Mouse (Mus musculus) embryonic facial prominence, embryonic 11.5 days (tissue): ENCODE measurements around the gene Mrpl57. TPM values are rescaled to one million over a fixed set of nuclear protein-coding genes. Genes with fewer than 3 reads are reported as not detected.

Source experiments
- ATAC-seq: fragments of 200-750 bp; cut with Nextera tagmentation; replicated peaks from 2 replicates; pipeline ENCODE4 v1.8.0; 2017; ENCODE audit warnings: low read depth; ENCODE audit not compliant: insufficient number of reproducible peaks, low FRiP score, low TSS enrichment
- DNase-seq: peaks from one replicate; pipeline ENCODE4 v3.0.0-alpha.2; 2015; ENCODE audit warnings: low spot score
- H3K27ac ChIP-seq: fragments of 300-500 bp; sonication (generic); replicated peaks from 2 replicates; pipeline ENCODE4 v1.5.1; 2014; ENCODE audit warnings: mild to moderate bottlenecking, low read depth, low read length, control low read depth
- H3K27me3 ChIP-seq: fragments of 300-500 bp; sonication (generic); 2 replicates; pipeline ENCODE4 v1.6.1; 2014; ENCODE audit warnings: mild to moderate bottlenecking, low read length, moderate library complexity, mixed read lengths; ENCODE audit not compliant: control insufficient read depth, insufficient read depth
- H3K36me3 ChIP-seq: fragments of 300-500 bp; sonication (generic); replicated peaks from 2 replicates; pipeline ENCODE4 v1.6.1; 2014; ENCODE audit warnings: low read depth, mild to moderate bottlenecking, low read length, moderate library complexity, mixed read lengths; ENCODE audit not compliant: control insufficient read depth, insufficient read depth
- H3K4me1 ChIP-seq: fragments of 300-500 bp; sonication (generic); 2 replicates; pipeline ENCODE4 v1.6.1; 2014; ENCODE audit warnings: low read length, mixed read lengths; ENCODE audit not compliant: control insufficient read depth, insufficient read depth
- H3K4me2 ChIP-seq: fragments of 300-500 bp; sonication (generic); 2 replicates; pipeline ENCODE4 v1.6.1; 2014; ENCODE audit warnings: low read depth, mild to moderate bottlenecking, control low read depth, low read length, moderate library complexity
- H3K4me3 ChIP-seq: fragments of 300-500 bp; sonication (generic); 2 replicates; pipeline ENCODE4 v1.5.1; 2014; ENCODE audit warnings: low read depth, low read length, control low read depth
- H3K9ac ChIP-seq: fragments of 300-500 bp; sonication (generic); replicated peaks from 2 replicates; pipeline ENCODE4 v1.6.1; 2014; ENCODE audit warnings: mild to moderate bottlenecking, control low read depth, low read length
- H3K9me3 ChIP-seq: fragments of 300-500 bp; sonication (generic); replicated peaks from 2 replicates; pipeline ENCODE4 v1.6.1; 2016; ENCODE audit warnings: mild to moderate bottlenecking, low read length, inconsistent platforms, mixed read lengths; ENCODE audit not compliant: control insufficient read depth
- WGBS: fragments of 180-500 bp; shearing (Covaris S2); extraction: QIAGEN DNeasy Blood & Tissue Kit; methylation state at CpG from one replicate; pipeline ENCODE4 v1.1.7; 2014; 5-methylcytosine and 5-hydroxymethylcytosine counted together
- polyA plus RNA-seq: library from polyadenylated mRNA; unstranded; fragments of >200 nt; fragmentation: Nextera tagmentation; extraction: Ambion mirVana; gene quantifications from 2 replicates; pipeline ENCODE4 v1.2.1, GENCODE M21; 2014

Mrpl57 gene
- 118 and 126 TPM in 2 replicates for polyA plus RNA-seq

GRCm38 (mm10) chr14:57825788-57826751, at the start of gene Mrpl57, which contains the start of gene Ska3:
Mrpl57 (plus strand) TSS chr14:57826234.
Ska3 (minus strand) TSS chr14:57826185.
- H3K9me3 ChIP-seq: no peaks in the 10 kb centered on the region
- peak within 1 kb of the TSS; percentile 92 for H3K9ac ChIP-seq
- no peaks in the 10 kb centered on the region for H3K27me3 ChIP-seq
- H3K4me2 ChIP-seq: peak within 1 kb of the TSS; percentile 56
- ATAC-seq: peak; percentile 94
- no peaks in the 10 kb centered on the region for H3K4me1 ChIP-seq
- peak; percentile 96 for DNase-seq
- H3K36me3 ChIP-seq: no peaks in the 10 kb centered on the region; the same call in 1 of the 2 replicates
- under 1% methylated on average over 96 of the region's 96 CpGs for WGBS
- peak within 1 kb of the TSS; percentile 85 for H3K4me3 ChIP-seq
- H3K27ac ChIP-seq: peak within 1 kb of the TSS; percentile 86

- H3K4me3 ChIP-seq: no peak overlapping the region
- H3K9me3 ChIP-seq: no peaks in the 10 kb centered on the region
- no peak overlapping the region for H3K9ac ChIP-seq
- no peaks in the 10 kb centered on the region for H3K36me3 ChIP-seq
- H3K27me3 ChIP-seq: no peaks in the 10 kb centered on the region
- H3K4me2 ChIP-seq: no peak overlapping the region
- no peak overlapping the region for H3K27ac ChIP-seq
- no peak for ATAC-seq
- DNase-seq: no peak
- 65% methylated on average over 4 of the region's 4 CpGs for WGBS
- no peaks in the 10 kb centered on the region for H3K4me1 ChIP-seq
Measured at GRCm38 (mm10) chr14:57787406-57787805, 38.6 kb upstream of the Mrpl57 start.

DNA sequence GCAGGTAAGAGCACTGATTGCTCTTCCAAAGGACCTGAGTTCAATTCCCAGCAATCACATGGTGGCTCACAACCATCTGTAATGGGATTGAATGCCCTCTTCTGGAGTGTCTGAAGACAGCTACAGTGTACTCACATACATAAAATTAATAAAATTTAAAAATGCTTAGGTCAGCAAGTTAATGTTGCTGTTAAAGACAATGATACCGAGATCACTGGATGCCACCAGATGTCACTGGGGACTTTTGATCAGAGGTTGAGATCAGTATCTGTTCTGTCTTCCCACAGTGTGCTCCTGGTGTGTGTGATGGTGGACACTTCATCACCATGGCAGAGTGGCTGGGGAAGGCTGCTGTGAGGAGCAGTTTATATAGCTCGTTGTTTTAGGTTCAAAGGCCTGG, 36.7 kb upstream of the Mrpl57 start:
- 72% methylated on average over 2 of the region's 2 CpGs for WGBS

DNA sequence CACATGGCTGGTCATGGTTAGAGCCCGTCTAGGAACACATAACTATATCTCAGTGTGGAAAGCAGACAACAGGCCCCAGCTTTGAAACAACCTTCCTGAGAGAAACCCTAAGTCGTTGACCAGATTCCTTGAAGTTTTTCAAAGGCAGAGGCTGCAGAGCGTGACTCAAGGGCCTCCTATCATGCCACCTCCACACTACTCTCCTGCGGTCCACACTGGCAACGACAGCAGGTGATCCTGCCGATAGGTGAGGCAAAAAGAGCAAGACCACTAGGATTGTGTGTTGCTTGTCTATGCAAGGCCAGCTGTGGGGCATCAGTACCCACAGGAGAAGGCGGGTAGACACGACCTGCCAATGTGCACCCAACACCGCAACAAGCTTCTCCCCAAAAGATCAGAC, 36.3 kb upstream of the Mrpl57 start:
- H3K27me3 ChIP-seq: no peaks in the 10 kb centered on the region
- H3K4me3 ChIP-seq: no peak overlapping the region
- H3K4me2 ChIP-seq: no peak overlapping the region
- H3K9ac ChIP-seq: no peak overlapping the region
- no peaks in the 10 kb centered on the region for H3K36me3 ChIP-seq
- DNase-seq: no peak
- no peak for ATAC-seq
- no peaks in the 10 kb centered on the region for H3K9me3 ChIP-seq
- H3K4me1 ChIP-seq: no peaks in the 10 kb centered on the region
- H3K27ac ChIP-seq: no peak overlapping the region
- WGBS: 90% methylated on average over 9 of the region's 9 CpGs

More for the DNA sequence above, 36.7 kb upstream of the Mrpl57 start:
- H3K27me3 ChIP-seq: no peaks in the 10 kb centered on the region
- no peak overlapping the region for H3K4me3 ChIP-seq
- H3K9me3 ChIP-seq: no peaks in the 10 kb centered on the region
- ATAC-seq (no peak), DNase-seq (no peak)
- H3K4me2 ChIP-seq: no peak overlapping the region
- no peaks in the 10 kb centered on the region for H3K4me1 ChIP-seq
- H3K9ac ChIP-seq: no peak overlapping the region
- H3K27ac ChIP-seq: no peak overlapping the region
- H3K36me3 ChIP-seq: no peaks in the 10 kb centered on the region

- no peak overlapping the region for H3K4me3 ChIP-seq
- no peak overlapping the region for H3K27ac ChIP-seq
- no peak overlapping the region for H3K4me2 ChIP-seq
- H3K36me3 ChIP-seq: no peaks in the 10 kb centered on the region
- ATAC-seq: no peak
- WGBS: 89% methylated on average over 4 of the region's 4 CpGs
- no peak overlapping the region for H3K9ac ChIP-seq
- no peak for DNase-seq
- no peaks in the 10 kb centered on the region for H3K27me3 ChIP-seq
- H3K4me1 ChIP-seq: no peaks in the 10 kb centered on the region
- H3K9me3 ChIP-seq: no peaks in the 10 kb centered on the region
Measured at GRCm38 (mm10) chr14:57791171-57791570, 34.9 kb upstream of the Mrpl57 start.

DNA sequence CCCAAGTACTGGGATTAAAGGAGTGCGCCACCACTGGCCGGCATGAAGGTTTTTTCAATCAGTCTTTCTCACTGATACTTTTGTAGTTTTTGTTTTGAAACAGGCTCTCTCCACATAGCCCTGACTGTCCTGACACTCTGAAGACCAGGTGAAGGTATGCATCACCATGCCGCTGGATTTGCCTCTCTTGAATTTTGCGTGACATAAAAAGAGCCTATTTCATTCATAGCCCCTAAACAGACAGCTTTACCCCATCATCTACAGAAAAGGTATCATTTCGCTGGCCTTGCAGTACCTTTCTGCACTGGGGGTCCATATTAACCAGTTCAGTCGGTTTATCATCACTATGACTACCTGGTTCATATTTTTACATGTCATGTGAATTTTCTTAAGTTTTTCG, 28.5 kb upstream of the Mrpl57 start:
- Histone ChIP-seq H3K27ac (no peak overlapping the region), H3K9ac (0 out of 2 replicates have a peak overlapping the region, but pooled peaks have one; percentile 19), H3K9me3 (no peaks in the 10 kb centered on the region), H3K36me3 (peaks cover under 1% of the 10 kb centered on the region), H3K4me2 (peak overlapping the region; percentile 40), H3K4me3 (peak overlapping the region; percentile 80), H3K27me3 (no peaks in the 10 kb centered on the region), H3K4me1 (no peaks in the 10 kb centered on the region; the same call in 1 of the 2 replicates)
- no peak for DNase-seq
- peak; percentile 61 for ATAC-seq
- WGBS: 12% methylated on average over 7 of the region's 7 CpGs

GRCm38 (mm10) chr14:57797991-57798931, 27.8 kb upstream of the Mrpl57 start, which contains the start of gene Sap18:
Sap18 (plus strand) TSS chr14:57798180.
- Histone ChIP-seq H3K36me3 (peaks cover 5% of the 10 kb centered on the region), H3K4me2 (peak within 1 kb of the TSS; percentile 42), H3K9me3 (no peaks in the 10 kb centered on the region), H3K27me3 (no peaks in the 10 kb centered on the region), H3K4me3 (peak within 1 kb of the TSS; percentile 80), H3K4me1 (no peaks in the 10 kb centered on the region; the same call in 1 of the 2 replicates), H3K27ac (no peak within 1 kb of the TSS), H3K9ac (peak within 1 kb of the TSS; percentile 83)
- peak; percentile 88 for ATAC-seq
- 0% methylated on average over 82 of the region's 99 CpGs for WGBS
- peak; percentile 100 for DNase-seq
